Mouse (Mus musculus) liver, embryonic 15.5 days (tissue): ENCODE measurements around the gene Slamf1. TPM values are rescaled to one million over a fixed set of nuclear protein-coding genes. Genes with fewer than 3 reads are reported as not detected.
"Not testable (repeated sequence)": the region's sequence is repeated elsewhere in the genome, so short reads cannot be mapped to it uniquely, and the experiment has no call there.

Source experiments
- ATAC-seq: fragments of 200-750 bp; cut with Nextera tagmentation; 2 replicates; pipeline ENCODE4 v1.8.0; 2017; ENCODE audit warnings: moderate number of reproducible peaks, mild to moderate bottlenecking, moderate library complexity; ENCODE audit not compliant: insufficient read depth
- H3K27ac ChIP-seq: fragments of 300-500 bp; sonication (generic); replicated peaks from 2 replicates; pipeline ENCODE4 v1.5.1; 2015; ENCODE audit warnings: mild to moderate bottlenecking, inconsistent platforms
- H3K27me3 ChIP-seq: fragments of 300-500 bp; sonication (generic); 2 replicates; pipeline ENCODE4 v1.6.1; 2015; ENCODE audit warnings: mild to moderate bottlenecking, inconsistent platforms
- H3K36me3 ChIP-seq: fragments of 300-500 bp; sonication (generic); replicated peaks from 2 replicates; pipeline ENCODE4 v1.6.1; 2015; ENCODE audit warnings: moderate library complexity, mild to moderate bottlenecking, inconsistent platforms
- H3K4me1 ChIP-seq: fragments of 300-500 bp; sonication (generic); replicated peaks from 2 replicates; pipeline ENCODE4 v1.6.1; 2015; ENCODE audit warnings: inconsistent platforms
- H3K4me2 ChIP-seq: fragments of 300-500 bp; sonication (generic); 2 replicates; pipeline ENCODE4 v1.6.1; 2015; ENCODE audit warnings: moderate library complexity, mild to moderate bottlenecking, inconsistent platforms
- H3K4me3 ChIP-seq: fragments of 300-500 bp; sonication (generic); replicated peaks from 2 replicates; pipeline ENCODE4 v1.5.1; 2015; ENCODE audit warnings: mild to moderate bottlenecking, inconsistent platforms
- H3K9ac ChIP-seq: fragments of 300-500 bp; sonication (generic); 2 replicates; pipeline ENCODE4 v1.6.1; 2015; ENCODE audit warnings: moderate library complexity, mild to moderate bottlenecking, inconsistent platforms
- H3K9me3 ChIP-seq: fragments of 300-500 bp; sonication (generic); replicated peaks from 2 replicates; pipeline ENCODE4 v1.6.1; 2016; ENCODE audit warnings: inconsistent platforms
- WGBS: fragments of 180-500 bp; shearing (Covaris S2); methylation state at CpG from one replicate; pipeline ENCODE4 v1.1.7; 2015; ENCODE audit warnings: mixed read lengths; ENCODE audit not compliant: insufficient replicate concordance; 5-methylcytosine and 5-hydroxymethylcytosine counted together
- polyA plus RNA-seq: library from polyadenylated mRNA; unstranded; fragments of >200 nt; fragmentation: Nextera tagmentation; extraction: Ambion mirVana; gene quantifications from 2 replicates; pipeline ENCODE4 v1.2.1, GENCODE M21; 2015

The Slamf1 gene
- polyA plus RNA-seq, 1 experiment from 2014 or later = 1.5 TPM

- Histone ChIP-seq H3K36me3 (no peaks in the 10 kb centered on the region), H3K9me3 (no peaks in the 10 kb centered on the region), H3K4me3 (no peak overlapping the region), H3K4me1 (peaks cover under 1% of the 10 kb centered on the region), H3K27ac (no peak overlapping the region), H3K27me3 (no peaks in the 10 kb centered on the region), H3K9ac (no peak overlapping the region), H3K4me2 (no peak overlapping the region)
- WGBS = 68% methylated on average over 7 of the region's 7 CpGs
- ATAC-seq = no peak
Observed at GRCm38 (mm10) chr1:171777026-171777425, 10.1 kb downstream of the Slamf1 start.

- ATAC-seq = peak; percentile 88
- Histone ChIP-seq H3K27ac (0 out of 2 replicates have a peak overlapping the region, but pooled peaks have one; percentile 24), H3K4me3 (no peak overlapping the region), H3K9ac (no peak overlapping the region), H3K4me1 (peaks cover 8% of the 10 kb centered on the region), H3K9me3 (no peaks in the 10 kb centered on the region), H3K36me3 (no peaks in the 10 kb centered on the region), H3K4me2 (no peak overlapping the region), H3K27me3 (no peaks in the 10 kb centered on the region)
- 63% methylated on average over 5 of the region's 5 CpGs for WGBS
Observed at GRCm38 (mm10) chr1:171782287-171782915, 15.5 kb downstream of the Slamf1 start.

GRCm38 (mm10) chr1:171785871-171786270 lies 18.9 kb downstream of the Slamf1 start:
- Histone ChIP-seq H3K36me3 (no peaks in the 10 kb centered on the region), H3K4me2 (no peak overlapping the region), H3K4me1 (peaks cover 18% of the 10 kb centered on the region), H3K27me3 (no peaks in the 10 kb centered on the region), H3K27ac (no peak overlapping the region), H3K4me3 (no peak overlapping the region), H3K9me3 (no peaks in the 10 kb centered on the region), H3K9ac (no peak overlapping the region)
- WGBS = 54% methylated on average over 1 of the region's 1 CpGs
- ATAC-seq = no peak

- Histone ChIP-seq H3K27me3 (no peaks in the 10 kb centered on the region), H3K4me2 (no peak overlapping the region), H3K4me1 (peaks cover 14% of the 10 kb centered on the region; the same call in 1 of the 2 replicates), H3K9ac (no peak overlapping the region), H3K9me3 (no peaks in the 10 kb centered on the region), H3K36me3 (no peaks in the 10 kb centered on the region), H3K27ac (no peak overlapping the region), H3K4me3 (no peak overlapping the region)
- 47% methylated on average over 6 of the region's 6 CpGs for WGBS
- no peak for ATAC-seq
Observed at GRCm38 (mm10) chr1:171787281-171788015, 20.5 kb downstream of the Slamf1 start.

DNA sequence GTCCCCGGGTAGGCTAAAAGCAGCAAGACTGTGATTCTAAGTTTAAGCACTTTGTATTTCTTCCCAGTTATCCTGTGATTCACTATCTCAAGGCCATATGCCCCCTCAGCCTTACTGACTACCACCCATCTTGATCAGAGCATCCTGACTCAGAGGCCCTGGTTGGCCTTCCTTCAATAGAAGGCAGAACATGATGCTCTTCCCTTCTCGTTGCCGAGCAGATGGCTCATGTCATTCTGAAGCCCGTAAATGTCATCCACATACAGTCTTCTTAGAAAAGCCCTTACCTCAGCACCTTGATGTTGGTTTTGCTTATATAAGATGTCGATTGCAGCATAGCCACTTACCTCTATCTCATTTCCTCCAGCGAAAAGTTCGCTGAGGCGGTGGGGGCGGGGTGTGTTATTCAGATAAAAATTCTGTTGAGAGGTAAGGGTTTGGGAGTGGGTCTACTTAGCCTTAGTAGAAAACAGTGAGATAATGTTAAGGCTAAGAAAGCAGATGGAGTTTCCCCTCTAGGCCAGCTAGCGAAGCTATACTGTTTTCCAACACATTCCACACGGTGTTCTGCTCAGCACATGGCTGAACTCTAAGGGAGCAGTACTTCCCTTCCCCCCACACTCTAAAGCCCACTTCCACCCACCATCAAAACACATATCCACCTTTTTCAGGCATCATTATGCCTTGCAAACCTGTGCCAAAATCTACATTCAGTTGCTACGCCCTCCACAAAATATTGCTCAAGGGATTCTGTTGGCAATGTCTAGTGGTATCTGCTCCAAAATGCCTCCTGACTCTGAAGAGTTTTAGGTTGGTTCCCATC lies 21.7 kb downstream of the Slamf1 start:
- no peaks in the 10 kb centered on the region for H3K27me3 ChIP-seq
- H3K9me3 ChIP-seq = no peaks in the 10 kb centered on the region
- H3K4me2 ChIP-seq = no peak overlapping the region
- no peak overlapping the region for H3K9ac ChIP-seq
- 34% methylated on average over 12 of the region's 12 CpGs for WGBS
- H3K4me1 ChIP-seq = peaks cover 12% of the 10 kb centered on the region; the same call in 1 of the 2 replicates
- H3K4me3 ChIP-seq = no peak overlapping the region
- H3K36me3 ChIP-seq = no peaks in the 10 kb centered on the region
- no peak for ATAC-seq
- no peak overlapping the region for H3K27ac ChIP-seq

GRCm38 (mm10) chr1:171789407-171789806 lies 22.5 kb downstream of the Slamf1 start:
- Histone ChIP-seq H3K9ac (no peak overlapping the region), H3K9me3 (no peaks in the 10 kb centered on the region)
- 59% methylated on average over 3 of the region's 3 CpGs for WGBS

GRCm38 (mm10) chr1:171791491-171791890 lies 24.6 kb downstream of the Slamf1 start:
- Histone ChIP-seq H3K27me3 (no peaks in the 10 kb centered on the region), H3K9me3 (no peaks in the 10 kb centered on the region), H3K4me3 (no peak overlapping the region), H3K9ac (no peak overlapping the region), H3K4me1 (peaks cover 10% of the 10 kb centered on the region; the same call in 1 of the 2 replicates), H3K36me3 (no peaks in the 10 kb centered on the region), H3K4me2 (no peak overlapping the region), H3K27ac (no peak overlapping the region)
- no peak for ATAC-seq
- WGBS = 68% methylated on average over 3 of the region's 3 CpGs

More at GRCm38 (mm10) chr1:171789407-171789806, 22.5 kb downstream of the Slamf1 start:
- no peak overlapping the region for H3K4me2 ChIP-seq
- no peaks in the 10 kb centered on the region for H3K36me3 ChIP-seq
- H3K27ac ChIP-seq = no peak overlapping the region
- ATAC-seq = no peak
- H3K4me1 ChIP-seq = peaks cover 12% of the 10 kb centered on the region; the same call in 1 of the 2 replicates
- no peaks in the 10 kb centered on the region for H3K27me3 ChIP-seq
- no peak overlapping the region for H3K4me3 ChIP-seq

DNA sequence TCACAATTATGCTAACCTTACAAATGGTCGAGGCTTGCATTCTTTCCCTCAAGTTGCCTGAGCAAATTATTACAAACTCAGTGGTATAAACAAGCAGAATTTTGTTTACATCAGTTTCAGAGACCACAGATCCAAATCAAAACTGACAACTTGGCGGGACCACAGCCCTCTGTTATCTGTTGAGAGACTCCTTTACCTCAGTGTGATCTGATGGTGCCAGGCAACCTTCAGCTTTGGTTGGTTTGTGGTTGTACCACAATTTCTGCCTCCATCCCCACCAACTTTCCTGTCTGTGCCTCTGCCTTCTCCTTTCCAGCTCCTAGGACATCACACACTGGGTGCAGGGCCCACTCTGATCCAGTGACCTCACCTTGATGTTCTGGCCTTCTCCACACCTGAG lies 29.3 kb downstream of the Slamf1 start:
- no peak for ATAC-seq

GRCm38 (mm10) chr1:171797840-171798239 lies 30.9 kb downstream of the Slamf1 start:
- Histone ChIP-seq H3K4me2 (no peak overlapping the region), H3K9ac (no peak overlapping the region), H3K4me1 (0 out of 2 replicates have a peak, but pooled peaks cover 4% of the 10 kb centered on the region), H3K27me3 (no peaks in the 10 kb centered on the region), H3K9me3 (no peaks in the 10 kb centered on the region), H3K27ac (no peak overlapping the region), H3K4me3 (no peak overlapping the region), H3K36me3 (no peaks in the 10 kb centered on the region)
- WGBS = 14% methylated on average over 1 of the region's 1 CpGs
- ATAC-seq = no peak

More for the DNA sequence above, 29.3 kb downstream of the Slamf1 start:
- Histone ChIP-seq H3K36me3 (no peaks in the 10 kb centered on the region), H3K9ac (no peak overlapping the region), H3K27ac (no peak overlapping the region), H3K27me3 (no peaks in the 10 kb centered on the region), H3K4me2 (no peak overlapping the region), H3K4me1 (0 out of 2 replicates have a peak, but pooled peaks cover 4% of the 10 kb centered on the region), H3K9me3 (no peaks in the 10 kb centered on the region), H3K4me3 (no peak overlapping the region)
- WGBS = 16% methylated on average over 2 of the region's 2 CpGs

- Histone ChIP-seq H3K9ac (no peak overlapping the region), H3K4me2 (no peak overlapping the region), H3K4me3 (no peak overlapping the region), H3K27me3 (no peaks in the 10 kb centered on the region), H3K27ac (no peak overlapping the region), H3K9me3 (no peaks in the 10 kb centered on the region), H3K4me1 (0 out of 2 replicates have a peak, but pooled peaks cover 4% of the 10 kb centered on the region), H3K36me3 (no peaks in the 10 kb centered on the region)
- WGBS = 24% methylated on average over 4 of the region's 4 CpGs
- ATAC-seq = no peak
Observed at GRCm38 (mm10) chr1:171799648-171800047, 32.7 kb downstream of the Slamf1 start.

GRCm38 (mm10) chr1:171811048-171811447 lies 44.1 kb downstream of the Slamf1 start:
- not testable (repeated sequence) for H3K36me3 ChIP-seq, H3K27ac ChIP-seq, H3K4me1 ChIP-seq, H3K9ac ChIP-seq, H3K9me3 ChIP-seq, H3K4me2 ChIP-seq, ATAC-seq, H3K4me3 ChIP-seq, H3K27me3 ChIP-seq
- 29% methylated on average over 1 of the region's 1 CpGs for WGBS
